Mouse (Mus musculus): ENCODE data around the gene Vmn1r188. TPM values are rescaled to one million over a fixed set of nuclear protein-coding genes. Genes with fewer than 3 reads are reported as not detected.
"Not testable (repeated sequence)": the region's sequence is repeated elsewhere in the genome, so short reads cannot be mapped to it uniquely, and the experiment has no call there.

The Vmn1r188 gene
- polyA plus RNA-seq, 1 experiment from 2014 or later = not detected

DNA sequence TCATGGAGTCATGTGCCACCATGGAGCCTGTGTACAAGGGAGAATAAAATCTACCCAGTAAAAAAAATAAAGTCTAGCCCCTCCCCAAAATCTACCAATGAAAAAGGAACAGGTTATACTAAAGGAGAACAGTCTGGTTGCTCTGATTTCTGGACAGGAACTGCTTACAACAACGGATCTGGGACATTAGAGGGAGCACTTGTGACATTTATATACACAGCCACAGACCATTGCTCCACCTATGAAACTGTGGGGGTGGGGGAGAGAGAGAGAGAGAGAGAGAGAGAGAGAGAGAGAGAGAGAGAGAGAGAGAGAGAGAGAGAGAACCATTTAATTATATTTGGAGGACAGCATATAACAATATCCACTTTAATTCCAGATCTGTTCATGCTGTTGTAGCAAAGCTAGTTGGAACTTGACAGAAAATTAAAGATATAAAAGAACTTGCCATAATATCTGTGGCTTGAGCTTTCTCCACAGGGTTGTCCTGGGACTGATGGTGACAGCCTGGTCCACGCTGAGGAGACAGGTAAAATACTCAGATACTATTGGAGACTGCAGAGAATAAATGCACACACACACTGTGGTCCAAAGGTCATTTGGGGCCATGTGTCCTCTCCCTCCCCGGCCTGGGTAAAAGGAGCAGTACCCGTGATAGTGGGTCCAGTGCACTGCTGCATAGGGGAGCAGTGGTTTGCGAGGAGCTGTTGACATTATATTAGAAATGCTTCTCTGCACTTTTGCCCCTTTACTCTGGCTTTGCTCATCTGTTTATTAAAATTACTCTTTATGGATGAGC lies 52.5 kb downstream of the Vmn1r188 start:
- not testable (repeated sequence) for H3K36me3 ChIP-seq (ENCODE audit: inconsistent target); H3K79me2 ChIP-seq (ENCODE audit: inconsistent target); H3K4me3 ChIP-seq (ENCODE audit: inconsistent target); H3K27ac ChIP-seq
- 83% methylated on average over 2 of the region's 5 CpGs for WGBS (ENCODE audit: missing documents)

Other genes with a start within 250 kb of the Vmn1r188 start
- gene Zfp184, start 139.3 kb upstream of the Vmn1r188 start, polyA plus RNA-seq (2018) = 0.14 TPM in 1 of 3 replicates, not detected in the others
- not detected in 3 replicates for gene Pom121l2, start 103.2 kb upstream of the Vmn1r188 start, polyA plus RNA-seq (2018)
- 0.52 to 2.6 TPM (median 1.3 TPM) in 3 replicates for gene Prss16, start 74.7 kb upstream of the Vmn1r188 start, polyA plus RNA-seq (2018)
- not detected in 3 replicates for gene Hist1h2ah, start 48.9 kb upstream of the Vmn1r188 start, polyA plus RNA-seq (2018)
- gene Hist1h2bk, start 48.6 kb upstream of the Vmn1r188 start, polyA plus RNA-seq (2018) = not detected in 3 replicates
- 2.6 to 11.5 TPM (median 7.3 TPM) in 3 replicates for gene Hist1h4i, start 43.1 kb upstream of the Vmn1r188 start, polyA plus RNA-seq (2018)
- gene Hist1h2ag, start 41.5 kb upstream of the Vmn1r188 start, polyA plus RNA-seq (2018) = not detected in 3 replicates
- gene Hist1h2bj, start 41.2 kb upstream of the Vmn1r188 start, polyA plus RNA-seq (2018) = not detected in 3 replicates
- gene Vmn1r189, start 21.4 kb downstream of the Vmn1r188 start, polyA plus RNA-seq (2018) = not detected in 3 replicates
- not detected in 3 replicates for gene Vmn1r191, start 99.5 kb downstream of the Vmn1r188 start, polyA plus RNA-seq (2018)
- not detected in 3 replicates for gene Vmn1r192, start 106.7 kb downstream of the Vmn1r188 start, polyA plus RNA-seq (2018)
- not detected in 3 replicates for gene Vmn1r193, start 138.7 kb downstream of the Vmn1r188 start, polyA plus RNA-seq (2018)
- gene Vmn1r194, start 159.8 kb downstream of the Vmn1r188 start, polyA plus RNA-seq (2018) = not detected in 3 replicates
- not detected in 3 replicates for gene Vmn1r195, start 186.1 kb downstream of the Vmn1r188 start, polyA plus RNA-seq (2018)
- not detected in 3 replicates for gene Vmn1r196, start 205.5 kb downstream of the Vmn1r188 start, polyA plus RNA-seq (2018)
- not detected in 3 replicates for gene Vmn1r197, start 240.1 kb downstream of the Vmn1r188 start, polyA plus RNA-seq (2018)